Mouse (Mus musculus) layer of hippocampus, adult 8-10 months (tissue): ENCODE results near the gene Pld2. TPM values are rescaled to one million over a fixed set of nuclear protein-coding genes. Genes with fewer than 3 reads are reported as not detected.

Experiments
- DNase-seq, 2 experiments: peaks; one replicate each; pipeline ENCODE4 v3.0.0; 2022; ENCODE audit warnings: low spot score in 2 of 2
- total RNA-seq, 4 experiments: library from RNA; stranded (reverse); gene quantifications; 2 replicates each; pipeline ENCODE4 v1.2.4; 2022

The Pld2 gene
- total RNA-seq, 4 experiments from 2014 or later, result 18.2 to 23.4 (median 20.2) TPM

DNA sequence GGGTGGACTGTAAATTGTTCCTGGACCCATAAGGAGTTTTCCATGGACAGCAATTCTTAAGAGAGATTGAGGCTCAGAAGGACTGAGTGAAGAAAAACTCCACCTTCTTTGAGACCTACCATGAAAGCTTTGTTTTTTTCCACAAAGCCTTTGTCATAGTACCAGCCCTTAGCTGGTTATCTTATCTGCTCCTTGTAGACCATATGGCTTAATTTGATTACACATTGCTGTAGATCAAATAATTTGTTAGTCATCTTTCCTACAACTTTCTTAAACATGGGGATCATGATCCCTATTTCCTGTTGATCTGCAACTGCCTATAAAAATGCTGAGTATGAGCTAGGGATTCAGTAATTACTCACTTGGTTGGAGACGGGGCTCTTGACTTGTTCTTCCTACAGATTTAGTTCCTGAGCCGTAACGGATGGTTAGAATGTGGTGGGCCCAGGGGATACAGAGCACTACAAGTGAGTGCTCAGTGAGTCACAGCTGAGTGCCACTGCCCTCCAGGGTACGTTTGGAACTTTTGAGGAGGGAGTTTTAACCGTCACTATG is 32.6 kb downstream of the Pld2 start:
- no peak for DNase-seq

DNA sequence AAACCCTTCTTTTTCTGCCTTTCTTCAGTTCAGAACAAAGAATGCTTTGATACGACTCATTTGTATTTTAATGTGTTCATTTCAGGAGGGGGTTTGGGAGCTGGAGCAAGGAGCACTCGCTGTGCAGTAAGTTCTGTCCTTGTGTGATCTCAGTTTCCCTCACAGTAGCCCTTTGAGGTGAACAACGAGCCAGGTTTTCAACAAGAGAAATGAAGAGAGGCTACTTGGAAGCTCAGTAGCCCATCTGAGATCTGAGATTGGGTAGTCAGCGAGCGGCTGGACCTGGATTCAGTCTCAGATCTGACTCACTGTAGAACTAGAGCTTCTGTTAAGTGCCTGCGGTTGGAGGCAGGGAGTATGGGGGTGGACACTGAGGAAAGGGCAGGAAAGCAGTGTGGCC is 34.0 kb downstream of the Pld2 start:
- DNase-seq, result no peak

DNA sequence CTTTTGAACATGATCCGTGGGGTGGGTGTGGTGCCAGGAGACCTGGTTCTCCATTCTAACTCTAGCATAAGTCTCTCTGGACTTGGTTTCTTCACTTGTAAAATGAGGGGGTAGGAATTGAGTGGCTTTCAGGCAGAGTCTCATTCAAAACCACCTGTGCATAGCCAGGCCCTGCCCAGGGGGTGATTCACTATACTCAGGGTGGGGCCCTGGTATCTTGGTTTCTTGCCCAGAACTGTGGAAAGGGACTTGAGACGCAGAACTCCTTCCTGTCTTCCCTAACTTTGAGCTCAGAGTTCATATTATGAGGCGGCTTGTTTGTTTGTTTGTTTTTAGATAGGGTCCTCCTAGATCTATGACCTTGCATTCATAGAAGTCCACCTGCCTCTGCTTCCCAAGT is 37.3 kb downstream of the Pld2 start:
- no peak for DNase-seq

DNA sequence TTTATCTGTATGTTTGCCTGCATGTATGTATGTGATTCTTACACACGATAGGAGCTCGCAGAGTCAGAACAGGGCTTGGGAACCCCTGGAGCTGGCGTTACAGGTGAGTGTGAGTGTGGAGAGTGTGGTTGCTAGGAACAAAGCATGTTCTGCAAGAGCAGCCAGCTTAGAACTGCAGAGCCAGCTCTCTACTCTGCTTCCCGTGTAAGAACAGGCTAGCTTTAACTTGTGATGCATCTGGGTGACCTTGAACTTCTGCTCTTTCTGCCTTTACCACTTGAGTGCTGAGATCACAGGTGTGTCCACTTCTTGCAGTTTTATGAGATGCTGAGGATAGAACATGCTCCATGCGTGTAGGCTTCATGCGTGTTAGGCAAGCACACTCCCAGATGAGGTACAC is 39.1 kb downstream of the Pld2 start:
- DNase-seq, result no peak

DNA sequence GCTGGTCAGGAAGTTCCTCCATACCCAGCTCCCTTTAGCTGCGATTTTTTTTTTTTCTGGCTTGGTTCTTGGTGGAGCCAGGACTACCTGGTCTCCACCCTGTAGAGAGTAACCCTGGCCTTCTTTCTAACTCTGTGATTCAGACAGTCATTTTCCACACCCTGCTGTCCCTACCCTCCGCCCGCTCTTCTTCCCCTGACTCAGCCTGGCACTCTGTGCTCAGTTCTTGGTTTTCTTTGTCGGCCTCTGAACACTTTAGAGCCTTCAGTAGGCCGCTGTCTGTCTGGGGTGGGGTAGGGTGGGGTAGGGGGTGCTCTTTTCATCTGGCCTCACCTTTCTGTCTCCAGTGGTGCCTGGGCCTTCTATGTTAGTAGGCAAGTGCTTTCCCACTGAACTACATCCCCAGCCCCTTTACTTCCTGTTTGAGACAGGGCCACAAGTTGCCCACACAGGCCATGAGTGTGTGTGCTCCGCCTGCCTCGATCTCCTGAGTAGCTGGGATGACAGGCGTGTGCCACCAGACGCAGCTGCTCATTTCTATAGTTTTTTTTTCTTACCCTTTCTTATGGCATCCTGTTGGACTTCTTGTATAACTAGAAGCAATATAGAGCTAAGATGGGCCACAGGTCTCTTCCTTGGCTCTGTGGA is 40.0 kb downstream of the Pld2 start:
- DNase-seq, result no peak

DNA sequence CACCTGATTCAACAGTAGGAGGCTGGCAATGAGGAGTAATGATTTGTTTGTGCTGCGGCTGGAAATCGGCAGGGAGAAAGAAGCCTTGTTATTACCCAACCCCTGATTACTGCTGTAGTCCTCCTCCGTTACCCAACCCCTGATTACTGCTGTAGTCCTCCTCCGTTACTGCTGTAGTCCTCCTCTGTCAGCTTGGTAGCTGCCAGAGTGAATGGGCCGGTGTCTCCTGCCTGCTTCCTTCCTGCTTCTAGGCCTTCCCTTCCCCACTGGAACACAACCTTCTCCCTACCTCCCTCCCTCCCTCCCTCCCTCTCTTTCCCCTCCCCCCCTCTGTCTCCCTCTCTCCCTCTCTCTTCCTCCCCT is 40.5 kb downstream of the Pld2 start:
- no peak for DNase-seq

DNA sequence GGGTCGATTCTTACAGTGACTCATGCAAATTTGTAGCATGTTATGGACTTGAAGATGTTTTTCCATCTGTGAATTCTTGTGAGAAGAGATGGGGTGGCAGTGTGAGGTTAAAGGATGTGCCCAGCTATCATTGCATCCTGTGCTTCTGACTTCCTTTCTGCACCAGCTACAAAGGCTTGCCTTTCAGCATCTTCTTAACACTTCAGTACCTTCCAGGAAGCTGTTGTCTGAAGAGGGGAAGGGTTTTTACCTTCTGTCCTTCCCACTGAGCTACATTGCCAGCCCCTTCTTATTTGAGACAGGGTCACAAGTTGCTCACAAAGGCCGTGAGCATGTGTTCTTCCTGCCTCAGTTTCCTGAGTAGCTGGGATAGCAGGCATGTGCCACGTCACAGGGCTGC is 41.1 kb downstream of the Pld2 start:
- no peak for DNase-seq

DNA sequence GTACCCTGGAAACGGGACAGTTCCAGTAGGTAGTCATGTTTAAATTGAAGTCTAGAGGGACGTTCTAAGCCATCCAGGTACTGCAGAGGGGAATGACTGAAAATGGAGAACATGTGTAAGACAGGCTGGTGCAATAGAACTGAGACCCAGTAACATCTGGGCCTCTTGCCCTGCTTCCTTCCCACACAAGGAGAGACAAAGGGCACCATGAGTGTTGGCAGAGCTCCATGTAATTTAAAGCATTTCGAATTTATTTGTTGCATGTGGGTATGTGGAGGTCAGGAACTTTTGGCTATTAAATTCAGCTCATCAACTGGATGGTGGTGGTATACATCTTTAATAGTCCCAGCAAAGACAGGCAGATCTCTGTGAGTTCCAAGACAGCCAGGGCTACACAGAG is 42.3 kb downstream of the Pld2 start:
- no peak for DNase-seq

DNA sequence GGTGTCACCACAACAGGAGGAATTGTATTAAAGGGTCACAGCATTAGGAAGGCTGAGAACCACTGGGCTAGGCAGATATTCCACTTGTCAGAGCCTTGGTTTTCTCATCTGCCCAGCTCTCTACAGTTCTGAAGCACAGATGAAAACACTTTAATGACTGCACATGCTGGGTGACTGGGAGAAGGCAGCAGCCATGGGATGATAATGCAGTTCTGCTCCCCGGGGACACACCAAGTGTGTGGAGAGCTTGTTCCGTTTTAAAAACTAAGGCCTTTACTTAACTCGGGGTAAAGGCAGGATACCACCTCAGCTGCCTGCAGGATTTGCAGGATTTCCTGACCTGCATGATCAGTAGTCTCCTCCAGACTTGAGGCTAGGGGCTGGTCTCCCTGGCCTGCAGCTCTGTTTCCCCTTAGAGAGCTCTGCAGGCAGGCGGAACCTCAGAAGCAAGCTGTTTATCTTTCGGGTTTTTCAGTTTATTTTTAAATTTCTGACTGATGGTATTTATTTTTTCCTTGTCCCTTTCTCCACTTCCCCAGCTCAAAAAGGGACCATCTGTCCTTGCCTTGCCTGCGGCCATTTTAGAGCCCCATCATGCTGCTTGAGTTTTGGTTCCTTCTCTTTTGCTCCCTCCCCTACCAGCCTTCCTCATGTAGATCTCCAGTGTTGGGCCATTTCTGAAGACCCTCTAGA is 43.3 kb downstream of the Pld2 start:
- DNase-seq, result no peak

DNA sequence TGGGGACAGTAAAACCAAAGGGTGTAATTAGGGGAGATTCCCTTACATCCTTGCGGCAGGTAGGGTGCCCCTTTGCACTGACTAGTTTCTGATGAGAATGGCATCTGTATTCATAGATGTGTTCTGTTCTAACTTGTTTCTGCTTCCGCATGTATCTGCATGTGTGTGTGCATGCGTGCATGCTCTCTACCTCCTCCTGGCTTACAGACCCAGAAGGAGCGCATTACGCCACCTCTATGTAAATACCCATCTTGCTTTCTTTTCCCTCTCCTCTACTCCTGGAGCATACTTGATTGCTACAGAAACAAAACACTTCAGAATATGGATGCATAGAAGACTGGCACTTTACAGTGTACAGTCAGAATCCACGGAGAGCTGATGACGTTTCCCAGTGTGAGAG is 43.9 kb downstream of the Pld2 start:
- DNase-seq, result no peak

DNA sequence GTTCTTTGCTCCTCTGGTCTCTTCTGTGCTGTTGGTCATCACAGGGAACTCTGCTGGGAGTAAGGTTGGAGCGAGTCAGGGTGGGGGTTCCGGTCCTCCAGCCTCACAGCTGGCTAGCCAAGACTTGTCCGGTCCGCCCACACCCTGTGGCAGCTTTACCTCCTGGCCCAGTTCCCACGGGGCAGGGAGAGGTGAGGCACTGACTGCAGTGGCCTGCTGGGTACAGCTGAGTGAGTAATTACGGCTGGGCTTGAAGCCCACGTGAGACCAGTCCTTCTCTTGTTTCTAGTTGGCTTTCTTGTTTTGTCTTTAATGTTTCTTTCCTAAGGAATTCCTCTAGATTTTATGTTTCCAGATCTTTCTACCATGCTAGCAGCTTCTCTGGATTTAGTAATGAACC is 45.6 kb downstream of the Pld2 start:
- no peak for DNase-seq

DNA sequence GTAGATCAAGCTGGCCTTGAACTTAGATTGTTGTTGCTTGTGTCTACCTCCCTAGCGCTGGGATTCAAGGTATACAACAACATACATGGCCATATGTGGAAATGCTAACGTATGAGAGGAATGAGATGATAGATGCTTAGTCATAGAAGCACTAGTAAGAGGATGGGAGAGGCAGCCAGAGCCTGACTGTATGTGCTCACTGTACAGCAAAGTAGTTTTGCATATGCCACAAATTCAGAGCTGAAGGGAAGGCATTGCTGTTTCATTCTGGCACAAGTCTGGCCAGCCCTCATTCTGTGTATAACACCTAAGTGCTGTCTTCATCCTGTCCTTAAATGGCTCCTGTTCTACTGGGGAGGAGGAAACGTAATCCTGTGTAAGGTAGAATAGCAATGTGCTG is 46.4 kb downstream of the Pld2 start:
- no peak for DNase-seq

DNA sequence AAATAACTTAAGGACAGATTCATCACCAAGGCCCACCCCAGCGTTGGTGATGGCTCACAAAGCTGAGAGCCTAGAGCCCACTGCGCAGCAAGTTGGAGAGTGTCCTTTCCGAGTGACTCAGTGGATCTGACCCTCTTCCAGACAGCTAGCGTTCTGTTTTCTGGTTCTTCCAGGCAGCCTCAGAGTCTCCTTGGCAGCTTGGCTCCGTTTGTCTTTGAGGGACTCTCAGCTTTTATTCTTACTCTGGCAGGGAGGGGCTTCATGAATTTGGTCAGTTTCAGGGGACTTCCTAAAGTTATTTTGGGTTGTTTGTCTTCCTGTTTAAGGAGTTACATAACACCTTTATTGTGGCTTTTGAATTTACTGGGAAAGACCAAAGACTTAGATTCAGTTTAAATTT is 47.1 kb downstream of the Pld2 start:
- DNase-seq, result no peak

DNA sequence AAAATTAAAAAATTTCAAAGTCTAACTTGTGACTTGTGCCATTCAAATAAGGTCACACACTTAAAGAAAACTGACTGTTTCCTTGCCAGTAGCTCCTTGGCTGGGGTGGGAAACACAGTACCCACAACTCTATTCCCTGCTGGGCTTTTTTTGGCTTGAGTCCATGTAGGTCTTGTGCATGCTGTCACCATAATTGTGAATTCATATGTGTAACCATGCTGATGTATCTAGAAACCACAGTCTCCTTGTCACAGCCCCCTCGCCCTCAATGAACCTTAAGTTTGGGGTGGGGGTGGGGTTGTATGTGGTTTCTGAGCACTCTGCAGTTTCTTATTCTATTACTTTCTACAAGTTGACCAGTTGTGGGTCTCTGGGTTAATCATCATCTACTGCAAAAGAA is 51.9 kb downstream of the Pld2 start:
- no peak for DNase-seq

DNA sequence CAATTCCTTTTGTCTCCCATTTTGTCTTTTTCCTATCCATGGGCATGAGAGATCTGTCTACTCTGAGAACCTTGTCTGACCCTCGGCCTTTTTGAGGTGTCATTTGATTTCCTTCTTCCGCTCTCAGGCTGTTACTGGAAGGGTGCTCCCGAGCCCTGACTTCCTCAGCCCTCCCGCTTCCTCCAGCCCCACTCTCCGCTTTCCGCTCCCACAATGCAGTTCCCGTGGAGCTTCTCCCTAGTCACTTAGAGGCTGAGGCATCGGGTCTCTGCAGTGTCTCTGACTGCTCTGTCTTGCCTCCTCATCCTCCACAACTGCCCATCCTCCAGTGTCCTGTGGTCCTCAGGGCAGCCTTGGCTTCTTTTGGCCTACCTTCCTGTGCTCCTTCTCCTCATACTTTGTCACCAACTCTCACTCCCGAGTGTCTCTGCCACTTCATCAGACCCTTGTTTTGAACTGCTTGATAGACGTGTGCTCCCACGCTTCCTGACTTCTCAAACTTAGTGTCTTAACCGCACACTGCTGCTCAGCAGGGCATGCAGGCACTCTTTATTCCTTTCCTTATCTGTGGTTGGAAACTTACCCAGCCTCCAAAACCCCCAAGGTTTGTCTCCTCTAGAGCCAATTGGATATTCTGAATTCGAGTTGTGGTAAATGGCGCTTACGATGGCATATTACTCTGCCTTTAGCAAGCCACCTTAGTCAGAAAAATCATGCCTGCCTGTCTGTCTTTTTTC is 54.6 kb downstream of the Pld2 start:
- DNase-seq, result no peak

DNA sequence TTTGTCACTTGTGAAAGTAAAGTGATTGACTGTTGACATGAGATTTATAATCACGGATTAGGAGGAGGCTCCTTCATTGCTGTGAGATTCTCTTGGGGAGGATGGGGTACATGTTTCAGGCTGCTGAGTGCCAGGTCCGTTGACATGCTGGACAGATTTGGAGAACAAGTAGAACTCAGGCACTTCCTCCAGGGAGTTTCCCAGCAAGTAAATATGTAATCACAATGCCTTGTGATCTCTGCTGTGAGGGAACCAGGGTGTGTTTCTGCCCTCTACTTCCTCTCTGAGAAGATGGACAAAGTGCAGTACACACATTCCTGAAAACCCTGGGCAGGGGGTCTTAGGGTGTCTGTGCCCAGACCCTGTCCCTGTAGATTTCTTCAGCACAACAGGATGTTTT is 55.8 kb downstream of the Pld2 start:
- no peak for DNase-seq

DNA sequence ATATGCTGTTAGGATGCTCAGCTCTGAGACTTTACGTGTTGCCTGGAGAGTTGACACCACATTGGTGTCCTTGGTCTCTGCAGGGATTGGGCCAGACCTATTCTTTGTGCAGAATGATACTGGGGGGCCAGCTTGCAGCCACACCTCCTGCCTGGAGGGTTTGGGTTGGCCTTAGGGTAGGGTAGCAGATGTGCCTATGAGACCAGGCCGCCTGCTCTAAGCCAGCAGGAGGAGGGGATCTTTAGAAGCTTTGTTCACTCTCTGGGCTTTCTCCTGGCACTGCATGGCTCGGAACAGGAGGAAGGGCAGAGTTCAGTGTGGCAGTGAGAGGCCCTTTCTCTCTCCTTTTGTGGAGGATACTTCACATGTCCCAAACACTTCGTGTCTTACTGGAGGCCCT is 56.2 kb downstream of the Pld2 start:
- DNase-seq, result no peak

DNA sequence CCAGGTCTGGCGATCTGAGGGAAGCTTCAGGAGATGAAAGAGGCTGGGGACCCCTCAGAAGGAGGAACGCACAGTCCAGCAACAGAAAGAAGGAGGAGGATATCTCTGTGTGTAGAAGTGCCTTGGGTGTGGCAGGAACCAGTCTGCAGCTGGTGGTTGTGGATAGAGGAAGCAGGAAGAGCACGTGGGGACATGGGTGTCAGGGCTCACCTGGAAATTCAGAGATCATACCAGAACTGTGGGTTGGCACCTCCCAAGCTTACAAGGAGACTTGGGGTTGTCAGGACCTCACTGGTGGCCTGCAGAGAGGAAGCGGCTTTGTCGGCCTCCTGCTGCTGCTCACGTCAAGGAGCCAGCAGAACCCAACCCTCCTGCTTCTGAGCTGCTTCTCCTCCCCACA is 57.4 kb downstream of the Pld2 start:
- no peak for DNase-seq

DNA sequence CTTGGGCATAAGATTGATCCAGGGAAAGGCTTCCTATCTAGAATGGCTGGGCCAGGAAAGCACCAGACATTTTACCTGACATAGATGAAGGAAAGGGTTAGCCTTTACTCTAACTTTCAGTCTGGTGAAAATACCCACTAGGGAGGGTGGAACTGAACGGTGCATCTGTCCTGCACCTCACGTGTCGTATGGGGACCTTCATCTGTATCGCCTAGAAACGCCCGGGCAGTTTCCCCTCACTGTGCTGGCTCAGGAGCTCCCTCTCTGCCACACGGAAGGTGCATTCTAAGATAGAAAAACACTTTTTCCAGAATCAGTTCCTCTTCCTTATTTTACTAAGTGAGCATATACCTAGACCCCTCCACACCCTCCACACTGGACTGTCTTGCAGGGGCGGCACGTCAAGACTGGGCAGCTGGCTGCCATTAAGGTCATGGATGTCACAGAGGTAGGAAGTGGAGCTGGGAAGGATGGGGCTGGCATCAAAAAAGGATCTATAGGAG is 58.6 kb downstream of the Pld2 start:
- DNase-seq, result no peak

DNA sequence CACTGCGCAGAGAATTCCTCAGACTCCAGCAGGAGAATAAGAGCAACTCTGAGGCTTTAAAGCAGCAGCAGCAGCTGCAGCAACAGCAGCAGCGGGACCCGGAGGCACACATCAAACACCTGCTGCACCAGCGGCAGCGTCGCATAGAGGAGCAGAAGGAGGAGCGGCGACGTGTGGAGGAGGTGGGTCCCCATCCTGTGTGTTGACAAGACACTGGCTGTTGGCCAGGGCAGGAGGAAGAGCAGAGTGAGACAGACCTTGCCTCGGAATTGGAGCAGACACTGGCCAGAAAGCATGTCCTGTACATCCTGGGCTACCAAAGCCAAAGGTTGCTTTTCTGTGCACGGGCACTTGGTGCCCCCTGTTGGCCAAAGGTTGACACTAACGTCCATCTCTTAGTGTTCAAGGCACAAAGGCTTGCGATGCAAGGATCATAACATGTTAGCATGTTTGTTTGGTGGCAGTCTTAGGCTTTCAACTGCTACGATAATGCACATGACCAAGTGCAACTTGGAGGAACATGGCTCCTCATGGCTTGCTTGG is 65.2 kb downstream of the Pld2 start:
- peak in 1 of 2 experiments; percentile 78 for DNase-seq

DNA sequence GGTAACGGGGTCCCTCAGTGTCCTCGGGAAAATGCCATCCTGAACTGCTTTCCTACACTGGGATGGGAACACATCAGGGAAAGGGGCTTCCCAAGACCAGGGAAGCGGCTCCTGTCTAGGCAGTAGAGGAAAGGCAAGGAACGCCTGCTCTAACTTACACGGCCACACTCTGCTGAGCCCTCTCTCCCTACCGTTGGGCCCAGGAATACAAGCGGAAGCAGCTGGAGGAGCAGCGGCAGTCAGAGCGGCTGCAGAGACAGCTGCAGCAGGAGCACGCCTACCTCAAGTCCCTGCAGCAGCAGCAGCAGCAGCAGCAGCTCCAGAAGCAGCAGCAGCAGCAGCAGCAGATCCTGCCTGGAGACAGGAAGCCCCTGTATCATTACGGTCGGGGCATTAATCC is 66.9 kb downstream of the Pld2 start:
- DNase-seq, result no peak

DNA sequence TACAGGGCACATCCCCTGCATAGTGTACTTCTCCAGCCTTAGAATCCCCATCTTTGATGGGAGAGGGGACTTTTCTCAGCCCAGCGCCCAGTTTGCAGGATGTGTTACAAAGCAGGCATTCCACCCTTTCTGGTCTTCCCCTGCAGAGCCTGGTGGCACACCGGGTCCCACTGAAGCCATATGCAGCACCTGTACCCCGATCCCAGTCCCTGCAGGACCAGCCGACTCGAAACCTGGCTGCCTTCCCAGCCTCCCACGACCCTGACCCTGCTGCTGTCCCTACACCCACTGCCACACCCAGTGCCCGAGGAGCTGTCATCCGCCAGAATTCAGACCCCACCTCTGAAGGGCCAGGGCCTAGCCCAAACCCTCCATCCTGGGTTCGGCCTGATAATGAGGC is 67.7 kb downstream of the Pld2 start:
- DNase-seq, result no peak
